Mouse (Mus musculus): ENCODE results near the gene Mybpc1.

Gene Mybpc1

DNA sequence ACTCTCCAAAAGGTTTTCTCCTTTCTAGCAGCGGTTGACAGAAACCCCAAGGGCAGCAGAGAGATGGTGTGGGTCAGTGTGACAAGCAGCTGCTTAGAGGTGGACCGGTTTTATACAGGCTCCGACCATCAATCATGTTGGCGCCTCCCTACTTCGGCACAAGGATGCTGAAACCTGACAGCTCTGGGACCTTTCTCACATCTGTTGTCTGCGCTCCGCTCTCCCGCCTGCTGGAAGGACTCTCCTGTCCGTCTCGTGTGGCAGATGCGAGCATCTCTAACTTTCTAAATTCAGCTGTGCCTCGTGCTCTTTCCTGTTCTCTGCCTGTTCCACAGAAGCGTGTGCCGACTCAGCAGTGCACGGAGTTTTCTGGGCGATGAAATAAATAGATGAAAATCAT lies at the start of gene Mybpc1:
Gene Mybpc1, minus strand, starts transcription at position 210 of the 400 bp plus-strand sequence.
- no peak for DNase-seq (ENCODE audit: low read depth in 2 of 2, low spot score in 2 of 2)

DNA sequence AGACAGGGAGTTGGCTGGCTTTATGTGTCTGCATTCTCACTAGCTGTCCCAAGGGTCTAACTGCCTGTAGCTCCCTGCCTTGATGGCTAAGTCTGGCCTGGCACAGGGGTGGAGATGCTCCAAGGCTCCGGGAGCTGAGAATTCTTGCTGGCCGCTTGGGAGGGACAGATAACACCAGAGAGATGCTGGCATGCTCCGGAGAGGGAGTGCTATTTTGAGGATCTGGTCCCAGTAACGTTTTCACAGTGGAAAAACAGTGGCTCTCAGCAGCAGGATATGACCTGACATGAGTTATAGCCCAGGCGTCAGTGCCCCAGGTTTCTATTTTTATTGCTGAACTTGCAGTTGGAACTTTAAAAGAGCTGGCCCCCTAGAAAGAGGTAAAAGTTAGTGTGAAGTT lies 40.5 kb upstream of the Mybpc1 start:
- no peak for DNase-seq (ENCODE audit: low read depth in 2 of 2, low spot score in 2 of 2)

DNA sequence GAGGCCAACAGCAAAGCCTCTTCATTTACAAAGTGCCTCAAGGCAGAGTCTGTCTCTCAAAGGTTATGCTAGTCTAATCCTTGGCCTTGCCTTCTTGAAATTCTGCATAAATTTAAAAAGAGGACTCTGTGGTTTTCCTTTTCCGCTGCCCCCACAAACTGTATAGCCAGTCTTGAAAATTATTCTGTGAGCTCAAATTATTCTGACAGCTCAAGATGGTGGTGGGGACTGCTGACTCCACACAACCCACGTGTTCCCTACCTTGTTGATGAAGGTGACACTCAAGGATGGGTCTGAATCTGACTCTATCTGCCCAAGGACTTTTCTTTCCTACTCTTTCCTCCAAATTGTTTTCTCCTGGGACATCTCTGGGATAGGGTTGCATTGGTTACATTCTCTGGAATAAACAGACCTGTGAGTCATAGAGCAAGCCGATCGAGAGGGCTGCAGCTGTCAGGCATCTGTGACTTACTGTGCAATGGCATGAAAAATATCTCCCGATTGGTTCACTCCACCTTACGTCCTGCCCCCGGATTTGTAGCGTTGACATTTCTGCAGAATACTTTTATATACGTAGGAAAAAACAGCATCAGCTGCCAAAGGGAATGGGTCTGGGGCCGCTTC lies 26.5 kb upstream of the Mybpc1 start:
- no peak for DNase-seq (ENCODE audit: low read depth in 2 of 2, low spot score in 2 of 2)

DNA sequence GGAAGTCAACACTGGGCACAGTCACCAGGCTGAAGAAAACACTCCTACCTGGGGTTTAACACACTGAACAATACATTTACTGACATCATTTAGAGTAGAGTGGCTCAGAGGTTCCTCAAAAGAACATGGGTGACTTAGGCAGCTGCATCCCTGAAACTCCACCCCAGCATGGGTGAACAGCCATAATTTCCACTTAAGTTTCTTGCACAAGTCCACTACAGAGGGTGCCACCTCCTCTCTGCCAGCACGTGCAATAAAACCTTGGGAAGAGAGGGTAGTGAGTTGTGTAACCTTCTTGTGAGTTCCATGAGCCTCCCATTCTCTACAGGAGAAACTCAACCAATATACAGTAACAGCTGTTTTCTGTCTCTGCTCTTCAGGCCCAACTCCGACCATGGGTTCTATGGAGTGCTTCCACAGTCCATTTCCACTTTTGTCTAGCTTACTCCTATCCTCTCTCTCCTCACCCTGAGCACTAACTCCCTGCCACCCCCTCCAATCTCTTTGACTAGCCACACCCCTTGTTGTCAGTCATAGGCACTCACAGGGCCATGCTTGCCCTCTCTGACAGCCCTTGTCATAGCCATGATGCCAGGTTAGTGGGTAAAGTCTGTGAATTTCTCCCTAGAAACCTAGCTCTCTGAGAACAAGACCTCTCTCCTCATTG lies 25.8 kb upstream of the Mybpc1 start:
- no peak for DNase-seq (ENCODE audit: low read depth in 2 of 2, low spot score in 2 of 2)

DNA sequence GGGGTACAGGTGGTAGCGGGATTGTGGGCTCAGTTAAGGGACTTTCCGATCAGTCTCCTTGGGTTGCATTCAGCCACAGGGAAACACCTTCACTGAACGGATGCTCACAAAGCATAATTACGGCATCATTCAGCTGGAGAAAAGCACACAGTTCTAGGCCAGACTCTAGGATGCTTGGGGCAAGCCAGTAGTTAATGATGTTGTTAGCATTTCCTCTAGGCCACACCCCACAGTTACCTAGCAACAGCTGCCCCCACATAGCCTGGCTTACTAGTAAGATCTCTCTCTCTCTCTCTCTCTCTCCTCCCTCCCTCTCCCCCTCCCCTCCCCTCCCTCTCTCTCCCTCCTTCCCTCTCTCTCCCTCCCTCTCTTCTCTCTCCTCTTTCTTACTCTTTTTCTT lies 22.1 kb upstream of the Mybpc1 start:
- DNase-seq (ENCODE audit: low read depth in 2 of 2, low spot score in 2 of 2), result no peak

DNA sequence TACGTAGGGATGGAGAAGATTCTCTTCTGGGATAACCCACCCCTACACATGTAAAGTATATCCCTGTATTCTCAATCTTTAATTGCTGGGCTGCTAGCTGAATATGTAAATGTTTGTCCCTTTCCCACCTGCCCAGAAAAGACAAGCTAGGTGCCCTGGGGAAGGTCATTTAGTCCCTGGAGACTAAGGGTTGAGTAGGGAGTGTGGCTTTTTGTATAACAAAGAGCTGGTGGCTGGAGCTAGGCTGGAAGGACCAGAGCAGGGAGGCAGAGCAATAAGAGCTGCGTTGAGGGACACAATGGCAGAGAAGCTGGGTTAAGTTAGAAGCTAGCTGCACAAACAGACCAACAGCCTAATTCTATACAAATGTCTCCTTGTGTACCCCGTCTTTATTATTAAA lies 21.2 kb upstream of the Mybpc1 start:
- no peak for DNase-seq (ENCODE audit: low read depth in 2 of 2, low spot score in 2 of 2)

DNA sequence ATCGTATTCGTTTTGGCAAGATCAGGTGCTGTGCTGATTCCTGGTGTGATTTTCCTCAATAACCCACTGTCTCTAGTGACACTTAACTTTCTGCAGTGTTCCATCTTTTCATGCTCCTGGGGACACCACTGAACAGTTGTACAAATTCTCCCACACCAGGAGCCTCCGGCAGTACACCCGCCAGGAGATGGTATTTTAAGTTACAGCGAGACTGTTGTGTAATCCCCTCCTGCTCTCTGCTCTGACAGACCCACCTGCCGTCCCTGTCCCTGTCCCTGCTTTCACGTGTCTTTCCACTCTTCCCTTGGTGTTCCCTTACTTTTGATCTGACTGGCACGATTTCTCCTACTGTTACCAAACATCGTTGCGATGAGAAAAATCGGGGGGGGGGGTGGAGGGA lies 19.3 kb upstream of the Mybpc1 start:
- DNase-seq (ENCODE audit: low read depth in 2 of 2, low spot score in 2 of 2), result no peak

DNA sequence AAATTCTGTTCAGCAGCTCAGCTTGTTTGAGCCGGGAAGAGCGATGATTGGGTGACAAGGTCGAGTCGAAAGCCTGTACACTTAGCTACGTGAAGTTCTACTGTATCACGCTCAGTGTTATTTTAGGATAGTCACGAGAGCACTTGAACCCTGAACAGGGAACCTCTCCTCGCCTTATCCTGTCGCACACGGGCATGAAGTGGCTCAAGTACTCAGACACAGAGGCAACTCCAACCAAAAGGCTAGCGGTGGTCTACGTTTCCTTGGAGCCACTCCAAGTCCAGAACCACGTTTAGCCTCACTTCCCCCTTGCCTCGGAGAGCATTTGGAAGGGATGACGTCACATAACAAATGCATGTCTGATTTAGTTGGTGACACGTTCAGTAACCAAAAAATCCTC lies 17.7 kb upstream of the Mybpc1 start:
- DNase-seq (ENCODE audit: low read depth in 2 of 2, low spot score in 2 of 2), result no peak

DNA sequence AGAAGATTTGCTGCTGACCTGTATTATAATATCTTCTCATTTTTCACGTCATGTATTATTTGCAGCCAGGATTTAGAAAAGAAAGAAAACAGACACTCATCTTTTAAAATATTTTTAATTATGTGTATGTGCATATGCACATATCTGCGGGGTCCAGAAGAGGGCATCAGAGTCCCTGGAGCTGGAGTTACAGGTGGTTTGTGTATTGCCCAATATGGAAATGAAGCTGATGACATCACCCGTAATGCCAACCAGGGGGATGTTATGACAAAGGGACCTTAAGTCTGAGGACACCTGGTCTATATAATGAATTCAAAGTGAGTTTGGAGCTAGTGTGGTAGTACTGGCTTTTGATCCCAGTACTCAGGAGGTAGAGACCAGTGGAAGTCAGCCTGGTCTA lies 15.9 kb upstream of the Mybpc1 start:
- DNase-seq (ENCODE audit: low read depth in 2 of 2, low spot score in 2 of 2), result no peak

DNA sequence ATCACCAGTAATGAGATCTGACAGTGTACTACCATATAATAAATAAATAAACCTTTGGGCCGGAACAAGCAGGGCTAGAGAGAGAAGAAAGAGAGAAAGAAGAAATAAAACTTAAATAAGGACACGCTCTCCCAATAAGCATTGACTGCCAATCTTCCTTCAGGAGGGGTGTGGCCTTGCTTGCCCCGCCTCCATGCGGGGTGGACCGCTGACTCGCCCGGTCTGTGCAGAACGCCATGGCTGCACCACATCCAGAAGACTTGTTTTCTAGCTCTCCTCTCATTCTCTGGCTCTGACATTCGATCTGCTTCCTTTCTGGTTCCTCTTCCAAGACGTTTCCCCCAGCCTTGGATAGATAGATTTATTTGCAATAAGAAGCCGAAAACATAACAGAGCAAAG lies 8.1 kb upstream of the Mybpc1 start:
- no peak for DNase-seq (ENCODE audit: low read depth in 2 of 2, low spot score in 2 of 2)

DNA sequence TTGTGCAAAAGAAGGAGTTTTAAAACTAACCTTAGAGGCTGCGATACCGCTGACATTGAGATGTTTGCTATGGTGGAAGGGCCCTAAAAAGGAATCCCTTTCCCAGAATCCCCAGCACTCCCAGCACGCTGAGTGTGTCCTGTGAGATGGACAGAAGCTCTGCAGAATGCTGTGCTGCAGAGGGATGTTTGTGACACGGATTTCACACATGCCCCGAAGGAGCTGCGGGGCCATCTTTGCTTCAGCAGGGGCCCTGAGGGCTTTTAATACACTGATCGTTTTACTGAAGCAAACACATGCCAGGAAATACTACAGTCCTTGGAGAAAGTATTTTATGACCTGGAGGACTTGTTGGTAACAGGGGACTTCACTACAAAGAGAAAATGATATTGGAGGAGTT lies 1.7 kb upstream of the Mybpc1 start:
- DNase-seq (ENCODE audit: low read depth in 2 of 2, low spot score in 2 of 2), result no peak

DNA sequence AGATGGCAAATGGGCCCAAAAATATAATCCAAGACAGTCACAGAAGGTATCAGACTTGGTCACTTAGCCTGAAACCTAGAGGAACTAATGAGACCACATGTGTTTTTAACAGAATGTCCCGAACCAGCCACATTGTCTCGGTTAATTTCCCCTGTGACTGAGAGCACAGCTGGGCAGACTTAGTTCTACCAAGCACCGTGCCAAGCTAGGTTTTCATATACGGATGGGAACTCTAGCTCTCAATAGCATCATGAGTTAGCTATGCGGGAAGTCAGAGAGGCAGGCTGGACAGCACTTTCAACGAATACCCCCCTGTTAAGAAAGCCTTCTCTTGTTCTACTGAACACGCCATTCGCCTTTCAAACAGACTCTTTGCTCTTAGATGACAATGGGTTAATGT lies 1.1 kb upstream of the Mybpc1 start:
- no peak for DNase-seq (ENCODE audit: low read depth in 2 of 2, low spot score in 2 of 2)

DNA sequence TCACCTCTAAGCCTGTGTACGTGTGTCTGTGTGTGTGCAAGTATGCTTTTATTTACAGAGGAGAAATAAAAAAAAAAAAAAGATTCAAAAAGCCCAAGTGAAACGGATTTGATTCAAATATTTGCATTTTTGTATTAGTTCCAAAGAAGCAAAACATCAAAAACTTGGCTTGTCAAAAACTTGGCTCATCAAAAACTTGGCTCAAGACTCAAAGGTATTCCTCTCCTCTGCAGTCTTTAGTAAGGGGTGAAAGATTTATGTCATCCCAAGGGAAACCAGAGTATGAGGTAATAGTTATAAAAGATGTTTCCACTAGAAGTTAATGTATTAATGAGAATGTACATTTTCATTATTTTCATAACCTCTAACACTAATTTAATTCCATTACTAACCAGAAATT lies 1.2 kb downstream of the Mybpc1 start:
- DNase-seq (ENCODE audit: low read depth in 2 of 2, low spot score in 2 of 2), result no peak

DNA sequence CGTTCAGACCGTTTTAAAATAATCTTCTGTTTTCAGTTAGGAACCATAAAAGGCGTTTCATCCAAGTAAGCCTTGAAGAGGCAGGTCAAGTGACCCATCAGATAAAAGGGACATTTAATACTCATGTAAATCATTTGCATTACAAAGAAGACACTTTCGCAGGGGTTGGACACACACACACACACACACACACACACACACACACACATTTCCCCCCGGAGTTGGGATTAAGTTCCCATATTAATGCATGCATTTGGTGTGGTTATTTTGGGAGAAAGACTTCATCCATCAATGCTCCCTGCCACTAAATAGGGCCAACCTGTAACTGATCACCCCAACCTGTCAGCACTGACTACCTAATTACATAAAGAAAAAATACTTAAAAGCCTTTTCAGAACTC lies 1.7 kb downstream of the Mybpc1 start:
- DNase-seq (ENCODE audit: low read depth in 2 of 2, low spot score in 2 of 2), result no peak

DNA sequence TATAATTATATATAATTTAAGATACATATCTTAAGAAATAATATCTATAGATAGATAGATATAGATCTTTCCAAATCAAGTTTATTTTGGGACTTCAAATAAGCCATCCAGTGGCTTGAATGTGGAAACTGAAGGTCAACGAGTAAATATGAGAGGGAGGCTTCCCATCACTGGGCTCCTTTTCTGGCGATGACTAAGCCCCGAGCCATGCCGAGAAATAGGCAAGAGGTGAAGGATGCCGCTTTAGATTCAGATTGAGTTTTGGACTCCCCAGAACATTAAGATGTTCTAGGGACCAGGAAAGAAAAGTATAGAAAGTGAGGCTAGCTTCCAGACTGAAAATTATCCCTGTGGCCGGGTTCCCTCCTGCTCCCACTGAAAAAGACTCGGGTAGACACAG lies 4.4 kb downstream of the Mybpc1 start:
- no peak for DNase-seq (ENCODE audit: low read depth in 2 of 2, low spot score in 2 of 2)

DNA sequence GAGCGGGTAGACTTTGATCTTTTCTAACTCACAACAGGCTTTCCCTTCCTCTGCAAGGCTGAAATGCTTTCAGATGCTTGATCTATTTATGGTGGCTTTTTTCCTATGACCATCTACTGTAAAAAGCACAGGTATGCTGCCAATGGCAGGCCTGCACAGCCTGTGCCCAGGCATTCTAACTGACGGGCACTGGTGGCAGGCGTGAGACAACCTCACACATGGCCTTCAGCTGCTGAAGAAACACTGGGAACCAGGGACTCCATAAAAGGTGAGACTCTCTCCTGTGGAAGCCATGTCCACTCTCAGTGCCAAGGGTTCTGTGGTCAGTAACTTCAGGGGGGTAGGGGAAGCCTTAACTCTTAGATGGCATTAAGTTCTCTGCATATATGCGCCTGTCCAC lies 12.6 kb downstream of the Mybpc1 start:
- DNase-seq (ENCODE audit: low read depth in 2 of 2, low spot score in 2 of 2), result no peak

DNA sequence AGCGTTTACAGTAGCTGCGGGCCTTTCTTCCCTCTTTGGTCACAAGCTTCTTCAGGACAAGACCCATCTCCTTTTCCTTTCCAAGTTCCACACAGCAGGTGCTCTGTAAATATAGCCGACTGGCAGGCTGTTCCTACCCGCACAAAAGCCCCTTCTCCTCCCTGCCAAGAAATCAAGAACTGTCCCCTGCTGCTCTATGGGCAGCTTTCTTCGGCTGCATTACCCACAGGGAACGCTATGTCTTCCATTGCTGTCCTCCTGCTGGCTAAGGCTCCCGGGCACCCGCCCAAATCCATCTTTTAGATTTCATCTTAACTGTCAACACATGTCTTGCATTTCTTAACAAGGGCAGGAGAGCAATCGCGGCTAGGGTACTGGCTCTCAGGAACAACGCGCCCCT lies 13.9 kb downstream of the Mybpc1 start:
- DNase-seq (ENCODE audit: low read depth in 2 of 2, low spot score in 2 of 2), result no peak

DNA sequence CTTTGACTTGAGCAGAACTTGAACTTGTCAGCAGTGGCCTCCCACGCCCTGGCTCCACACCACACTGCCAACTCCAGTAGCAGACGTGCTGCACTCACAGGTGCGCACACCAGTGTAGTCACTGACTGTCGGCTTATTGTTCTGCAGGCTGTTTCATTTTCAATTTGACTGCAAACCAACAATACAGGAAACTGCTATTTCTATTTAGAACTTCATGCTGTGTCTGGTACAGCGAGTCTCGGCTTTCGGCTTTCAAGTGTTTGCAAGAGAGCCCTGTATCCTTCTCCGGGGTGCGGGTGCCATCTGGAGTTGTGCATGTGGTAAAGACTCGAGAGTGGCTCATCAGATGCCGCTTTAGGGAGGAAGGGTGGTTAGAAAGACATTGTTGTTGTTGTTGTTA lies 20.5 kb downstream of the Mybpc1 start:
- no peak for DNase-seq (ENCODE audit: low read depth in 2 of 2, low spot score in 2 of 2)

DNA sequence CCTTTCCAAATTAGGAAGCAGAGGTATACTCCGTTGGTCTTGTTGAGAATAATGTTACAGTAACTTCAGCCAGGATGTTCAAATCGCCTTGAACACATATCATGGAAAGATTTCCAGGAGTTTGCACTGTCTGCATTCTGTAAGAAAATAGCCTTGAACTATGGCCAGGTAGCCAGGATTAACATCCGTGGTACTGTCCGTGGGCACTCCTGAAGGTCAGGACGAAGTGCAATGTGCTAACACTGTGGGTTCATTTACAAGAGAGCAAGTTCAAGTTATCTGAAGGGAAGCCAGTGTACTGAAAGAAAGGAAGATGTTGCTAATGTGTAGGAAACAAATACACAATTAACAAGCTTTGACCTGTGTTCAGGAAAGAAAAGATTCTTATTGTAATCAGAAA lies 24.2 kb downstream of the Mybpc1 start:
- no peak for DNase-seq (ENCODE audit: low read depth in 2 of 2, low spot score in 2 of 2)

DNA sequence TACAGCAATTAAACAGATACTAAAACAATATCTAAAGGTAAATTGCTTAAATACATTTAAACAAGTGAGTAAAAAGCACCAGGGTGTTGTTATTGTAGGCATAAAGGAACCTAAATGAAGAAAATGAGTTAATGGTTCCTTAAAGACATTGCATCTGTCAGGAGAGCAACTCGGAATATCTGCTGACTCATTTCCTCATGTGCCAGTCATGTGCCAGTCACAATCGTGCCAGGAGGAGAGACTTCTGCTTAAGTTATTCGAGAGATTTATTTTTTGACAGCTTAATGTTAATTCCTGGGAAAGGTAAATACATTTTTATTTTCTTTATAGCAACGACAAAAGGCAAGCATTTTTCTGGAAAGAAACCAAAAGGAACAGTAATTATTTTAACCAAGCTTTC lies 26.3 kb downstream of the Mybpc1 start:
- DNase-seq (ENCODE audit: low read depth in 2 of 2, low spot score in 2 of 2), result no peak

DNA sequence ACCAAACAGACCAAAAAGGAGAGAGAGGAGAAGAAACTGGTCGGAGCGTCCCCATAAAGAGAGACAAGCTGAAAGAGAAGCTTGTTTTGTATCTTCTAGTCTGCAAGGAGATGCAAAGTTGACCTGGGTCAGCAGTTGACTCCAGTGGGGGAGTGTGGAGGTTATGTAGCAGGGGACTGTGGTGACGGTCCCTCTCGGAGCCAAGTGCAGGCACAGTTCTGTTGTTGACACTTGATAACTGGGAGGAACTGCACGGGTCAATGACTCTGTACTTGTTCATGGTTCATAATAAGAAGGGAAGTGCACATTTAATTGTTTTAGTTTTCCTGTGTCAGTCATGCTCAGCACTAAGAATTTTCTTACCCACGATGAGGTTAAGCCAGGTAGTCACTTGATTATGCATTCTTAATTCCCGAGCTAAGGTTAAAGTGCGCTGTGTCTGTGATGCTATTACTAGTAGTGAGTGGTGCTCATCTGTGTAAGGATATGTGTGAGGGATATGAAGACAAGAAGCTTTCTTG lies 30.8 kb downstream of the Mybpc1 start:
- DNase-seq (ENCODE audit: low read depth in 2 of 2, low spot score in 2 of 2), result no peak

DNA sequence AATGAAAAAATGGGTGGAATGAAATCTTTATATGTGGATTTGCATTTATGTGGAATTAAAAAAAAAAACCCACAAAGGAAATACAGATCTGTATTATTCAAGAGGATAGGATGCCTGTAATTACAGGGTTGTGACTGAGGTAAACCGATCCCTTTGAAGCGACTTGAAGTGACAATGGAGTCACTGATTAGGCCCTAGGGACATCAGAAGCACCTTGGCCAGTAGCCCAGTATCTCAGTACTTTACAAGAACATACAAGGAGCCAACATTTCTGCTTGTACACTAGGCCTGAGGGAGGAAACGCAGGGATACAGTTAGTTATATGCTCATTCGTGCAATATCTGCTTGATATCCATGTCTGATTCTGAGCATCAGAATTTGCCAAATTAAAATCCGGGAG lies 32.8 kb downstream of the Mybpc1 start:
- DNase-seq (ENCODE audit: low read depth in 2 of 2, low spot score in 2 of 2), result no peak

DNA sequence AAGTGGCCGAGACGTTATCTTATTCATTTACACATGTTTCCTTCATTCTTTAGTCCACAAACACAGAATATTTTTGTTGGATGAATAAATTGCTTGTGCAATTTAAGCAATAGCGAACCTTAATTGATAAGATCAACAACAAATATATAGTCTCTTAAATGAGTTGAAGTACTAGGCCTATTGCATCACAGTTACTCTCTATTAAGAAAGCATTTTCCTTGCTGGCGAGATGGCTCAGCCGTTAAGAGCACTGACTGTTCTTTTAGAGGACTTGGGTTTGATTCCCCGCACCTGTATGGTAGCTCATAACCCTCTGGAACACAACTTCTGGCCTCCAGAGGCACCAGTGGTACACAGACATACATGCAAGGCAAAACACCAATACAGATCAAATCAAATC lies 47.9 kb downstream of the Mybpc1 start:
- no peak for DNase-seq (ENCODE audit: low read depth in 2 of 2, low spot score in 2 of 2)
